Comparison of ENCODE assay signal across 8 mouse cellular contexts in the genomic region with DNA sequence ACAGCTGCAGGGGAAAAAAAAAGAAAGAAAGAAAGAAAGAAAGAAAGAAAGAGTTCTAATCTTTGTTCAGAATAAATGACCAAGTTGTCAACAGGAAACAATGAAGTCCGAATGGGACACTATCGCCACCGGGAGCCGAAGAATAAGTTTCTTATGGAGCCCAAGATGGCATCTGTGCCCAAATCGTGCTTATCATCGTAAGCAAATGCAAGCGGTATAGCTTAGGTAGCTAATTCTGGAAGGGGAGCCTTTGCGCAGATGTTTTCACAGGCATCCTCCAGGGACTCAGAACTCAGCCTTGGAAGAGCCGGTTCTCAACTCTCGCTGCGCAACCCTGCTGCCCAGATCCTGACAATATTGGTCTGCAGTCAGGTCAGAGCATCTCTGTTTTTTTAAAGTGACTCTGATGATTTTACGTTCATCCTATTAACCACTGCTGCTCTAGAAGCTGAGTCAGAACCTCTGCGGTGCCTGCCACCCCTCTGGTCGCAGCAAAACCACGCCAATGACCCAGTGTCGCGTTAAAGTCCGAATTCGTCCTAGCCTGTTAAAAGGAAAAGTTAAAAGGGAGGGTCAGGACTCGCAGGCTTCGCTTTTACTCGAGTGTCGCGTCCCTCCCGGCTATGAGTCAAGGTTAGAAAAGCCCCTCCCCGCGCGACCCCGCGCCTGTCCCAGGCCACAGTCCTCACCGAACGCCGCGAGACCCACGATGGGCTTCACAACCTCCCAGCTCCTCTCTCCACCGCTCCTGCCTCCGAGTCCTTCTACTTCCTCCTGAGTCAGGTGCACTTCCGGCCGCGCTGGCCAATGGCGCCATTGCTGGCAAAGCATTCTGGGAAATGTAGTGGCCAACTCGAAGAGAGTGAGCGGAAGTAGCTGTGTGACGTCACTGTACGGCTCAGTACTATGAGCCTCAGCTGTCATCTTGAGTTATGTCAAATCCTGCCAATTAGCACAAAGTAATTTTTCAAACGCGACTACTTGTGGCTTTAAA. TPM values are rescaled to one million over a fixed set of nuclear protein-coding genes. Genes with fewer than 3 reads are reported as not detected.
DNase-seq lines count a peak whose midpoint lies in the region; ATAC-seq and TF ChIP-seq lines count a peak whose summit lies in the region.

A gene (minus strand): TSS at position 776 of the 994 bp plus-strand sequence.

- intact Hi-C loops in heart, postnatal 36 days (cut with DNase I), result loop anchor here (5.0 kb wide), 1 partner anchor 65 kb away; a partner anchor contains a TSS

- peaks cover 28% of the 10 kb centered on the region for H3K36me3 ChIP-seq in G1E (replicated peaks)
- H3K36me3 ChIP-seq in forebrain, embryonic 16.5 days (ENCODE audit: control insufficient read depth, insufficient read depth), result peaks cover 14% of the 10 kb centered on the region; the same call in 1 of the 2 replicates
- H3K36me3 ChIP-seq in lung, embryonic 14.5 days (ENCODE audit: insufficient read depth), result peaks cover 26% of the 10 kb centered on the region
- peaks cover 18% of the 10 kb centered on the region for H3K36me3 ChIP-seq in thymus, adult 2 months (ENCODE audit: control insufficient read depth, insufficient read depth, low read length)

- H3K9ac ChIP-seq in forebrain, embryonic 16.5 days (replicated peaks; ENCODE audit: low read depth, low read length), result peak within 1 kb of the TSS; percentile 78
- peak within 1 kb of the TSS; percentile 60 for H3K9ac ChIP-seq in lung, embryonic 14.5 days

- ATAC-seq in G1E (ENCODE audit: extremely low read depth, insufficient number of reproducible peaks, low FRiP score, poor library complexity, severe bottlenecking), result peak; percentile 99
- peak; percentile 99 for ATAC-seq in forebrain, embryonic 16.5 days
- peak; percentile 98 for ATAC-seq in lung, embryonic 14.5 days (ENCODE audit: insufficient read depth)

- no peak for TF ChIP-seq CTCF in G1E (IDR thresholded peaks at IDR 0.05; ENCODE audit: low read depth, low read length)
- no peak for TF ChIP-seq CTCF in layer of hippocampus, adult 2 months (conservative IDR thresholded peaks at IDR 0.05)
- no peak for TF ChIP-seq CTCF in lung, embryonic 14.5 days (IDR thresholded peaks at IDR 0.05; ENCODE audit: low read depth)
- TF ChIP-seq CTCF in olfactory bulb, adult 2 months (IDR thresholded peaks at IDR 0.05; ENCODE audit: insufficient read depth, low read depth, low read length), result no peak
- no peak for TF ChIP-seq CTCF in thymus, adult 2 months (IDR thresholded peaks at IDR 0.05; ENCODE audit: borderline replicate concordance, control insufficient read depth, extremely low read depth, insufficient read depth, low read length, poor library complexity)

- H3K4me2 ChIP-seq in forebrain, embryonic 16.5 days (ENCODE audit: low read length), result peak within 1 kb of the TSS; percentile 70
- peak within 1 kb of the TSS; percentile 87 for H3K4me2 ChIP-seq in lung, embryonic 14.5 days

- WGBS in forebrain, embryonic 16.5 days, result 3% methylated on average over 47 of the region's 47 CpGs
- WGBS in lung, embryonic 14.5 days, result 3% methylated on average over 47 of the region's 47 CpGs
- 1% methylated on average over 47 of the region's 47 CpGs for WGBS in olfactory bulb, adult 2 months
- 2% methylated on average over 47 of the region's 47 CpGs for WGBS in thymus, adult 2 months

- DNase-seq in G1E (ENCODE audit: low spot score), result peak; percentile 94
- peak; percentile 97 to 99 for DNase-seq in cerebellum, adult 18-20 months
- DNase-seq in heart, postnatal 36 days, result peak; percentile 96
- peak; percentile 97 to 98 for DNase-seq in layer of hippocampus, adult 2 months (ENCODE audit: low spot score in 2 of 2)
- peak; percentile 100 for DNase-seq in lung, embryonic 14.5 days
- peak; percentile 96 for DNase-seq in thymus, adult 2 months

- peak within 1 kb of the TSS; percentile 83 for H3K4me3 ChIP-seq in G1E (ENCODE audit: low read depth, low read length)
- H3K4me3 ChIP-seq in forebrain, embryonic 16.5 days (replicated peaks; ENCODE audit: low read length), result peak within 1 kb of the TSS; percentile 76
- H3K4me3 ChIP-seq in layer of hippocampus, adult 2 months, result peak within 1 kb of the TSS; percentile 93
- H3K4me3 ChIP-seq in lung, embryonic 14.5 days (ENCODE audit: low read depth, low read length), result peak within 1 kb of the TSS; percentile 67
- H3K4me3 ChIP-seq in olfactory bulb, adult 2 months (ENCODE audit: insufficient read depth, low read depth, low read length), result peak within 1 kb of the TSS; percentile 88
- peak within 1 kb of the TSS; percentile 63 for H3K4me3 ChIP-seq in thymus, adult 2 months (ENCODE audit: control insufficient read depth, insufficient read depth, low read length)

- H3K9me3 ChIP-seq in G1E (replicated peaks), result no peaks in the 10 kb centered on the region
- H3K9me3 ChIP-seq in forebrain, embryonic 16.5 days (ENCODE audit: control insufficient read depth, low read length), result no peaks in the 10 kb centered on the region
- H3K9me3 ChIP-seq in lung, embryonic 14.5 days (ENCODE audit: low read depth, low read length), result no peaks in the 10 kb centered on the region

- 0 out of 2 replicates have a peak within 1 kb of the TSS, but pooled peaks have one; percentile 12 for H3K27ac ChIP-seq in forebrain, embryonic 16.5 days (ENCODE audit: low read length)
- peak within 1 kb of the TSS; percentile 85 for H3K27ac ChIP-seq in layer of hippocampus, adult 2 months
- H3K27ac ChIP-seq in lung, embryonic 14.5 days (ENCODE audit: low read depth), result no peak within 1 kb of the TSS
- no peak within 1 kb of the TSS for H3K27ac ChIP-seq in olfactory bulb, adult 2 months (ENCODE audit: insufficient read depth, low read depth, low read length)
- no peak within 1 kb of the TSS for H3K27ac ChIP-seq in thymus, adult 2 months (ENCODE audit: control insufficient read depth, insufficient read depth, low read length)

- peaks cover 33% of the 10 kb centered on the region for H3K4me1 ChIP-seq in G1E (ENCODE audit: insufficient read depth, low read depth, low read length)
- peaks cover 9% of the 10 kb centered on the region for H3K4me1 ChIP-seq in forebrain, embryonic 16.5 days (replicated peaks; ENCODE audit: control insufficient read depth, insufficient read depth, low read length)
- peaks cover 5% of the 10 kb centered on the region; the same call in 1 of the 2 replicates for H3K4me1 ChIP-seq in lung, embryonic 14.5 days (ENCODE audit: insufficient read depth)
- peaks cover 5% of the 10 kb centered on the region for H3K4me1 ChIP-seq in olfactory bulb, adult 2 months (ENCODE audit: control insufficient read depth, insufficient read depth, low read length)
- peaks cover 3% of the 10 kb centered on the region; the same call in 1 of the 2 replicates for H3K4me1 ChIP-seq in thymus, adult 2 months (replicated peaks; ENCODE audit: control insufficient read depth, insufficient read depth, low read length)

- H3K27me3 ChIP-seq in G1E (ENCODE audit: insufficient read depth, low read length), result peaks cover 5% of the 10 kb centered on the region
- no peaks in the 10 kb centered on the region for H3K27me3 ChIP-seq in forebrain, embryonic 16.5 days (replicated peaks; ENCODE audit: control insufficient read depth, insufficient read depth, low read length)
- no peaks in the 10 kb centered on the region for H3K27me3 ChIP-seq in lung, embryonic 14.5 days (ENCODE audit: insufficient read depth, low read length)
- H3K27me3 ChIP-seq in thymus, adult 2 months (ENCODE audit: control insufficient read depth, insufficient read depth, low read length), result no peaks in the 10 kb centered on the region

- peak; percentile 85 for TF ChIP-seq POLR2A in olfactory bulb, adult 2 months (IDR thresholded peaks at IDR 0.05; ENCODE audit: insufficient read depth, low read depth, low read length)
- TF ChIP-seq POLR2A in thymus, adult 2 months (IDR thresholded peaks at IDR 0.05; ENCODE audit: control insufficient read depth, extremely low read depth, insufficient read depth, low read length, poor library complexity), result peak; percentile 77

RNA-seq across cellular contexts. Expression of the gene that starts here (rescaled TPM):
- total RNA-seq in G1E (2014; fragmentation: Nextera tagmentation) (84.7 and 85.4 TPM in 2 replicates), G1E (2017) (83.9 and 88.3 TPM in 2 replicates)
- polyA plus RNA-seq in G1E (2012), result 14.0 and 19.9 TPM in 2 replicates
- 66.9 and 75.7 TPM in 2 replicates for polyA plus RNA-seq in forebrain, embryonic 16.5 days (2015; fragmentation: Nextera tagmentation; extraction: Ambion mirVana)
- total RNA-seq in heart, postnatal 36 days (2021), result 10 to 100 TPM; 49.3 to 56.7 TPM
- 10 to 100 TPM; 55.1 to 58.2 TPM for total RNA-seq in layer of hippocampus, adult 2 months (2021)
- polyA plus RNA-seq in lung, embryonic 14.5 days (2014; fragmentation: Nextera tagmentation; extraction: Ambion mirVana), result 70.0 and 74.3 TPM in 2 replicates
- polyA plus RNA-seq in olfactory bulb, adult 2 months (2012; ENCODE audit: insufficient read depth, insufficient read length, low replicate concordance, missing spikeins), result not detected in 2 replicates
- 11.6 and 12.1 TPM in 2 replicates for polyA plus RNA-seq in thymus, adult 2 months (2012; rRNA removed)

Comparison
In these comparisons a context has a peak if more than half of its experiments do, and no peak if none do; other contexts are left out.
1. RNA of the gene that starts here (polyA plus RNA-seq): 66.9 to 75.7 TPM in forebrain, embryonic 16.5 days, 70.0 to 74.3 TPM in lung, embryonic 14.5 days, 14.0 to 19.9 TPM in G1E and 11.6 to 12.1 TPM in thymus, adult 2 months; not detected in olfactory bulb, adult 2 months; every median in the first group is over 10 times any median in the second.
2. H3K27ac ChIP-seq: peak in forebrain, embryonic 16.5 days (single experiment) and layer of hippocampus, adult 2 months (single experiment); none in lung, embryonic 14.5 days (single experiment), olfactory bulb, adult 2 months (single experiment) and thymus, adult 2 months (single experiment).
3. Peak in every context shown above with its lines, with median percentiles within 50 percentile points of each other: ATAC-seq, DNase-seq and H3K4me3 ChIP-seq.